Mouse (Mus musculus) embryo, embryonic 10 days (tissue): ENCODE data around the gene Nfia.

Experiments used
- DNase-seq: peaks from one replicate; pipeline ENCODE4 v3.0.0-alpha.2; 2015; ENCODE audit warnings: low spot score

Gene Nfia

DNA sequence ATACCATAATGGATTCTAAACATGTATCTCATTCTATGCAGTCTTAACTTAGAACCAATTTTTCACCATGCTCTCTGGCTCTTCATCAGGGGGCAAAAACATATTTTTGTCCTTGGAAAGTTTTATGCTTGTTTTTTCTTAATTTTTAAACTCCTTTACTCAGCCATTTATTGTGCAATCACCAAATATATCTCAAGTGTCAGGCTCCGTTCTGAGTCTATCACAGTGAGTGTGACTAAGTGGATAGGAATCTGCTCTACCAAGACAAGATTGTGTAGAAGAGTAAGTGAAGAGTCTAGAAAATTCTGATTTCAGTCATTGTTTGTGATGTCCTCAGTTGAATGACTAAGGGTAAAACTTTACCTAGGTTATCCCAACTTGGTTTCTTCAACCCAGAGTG, 288.6 kb downstream of the Nfia start:
- no peak for DNase-seq

DNA sequence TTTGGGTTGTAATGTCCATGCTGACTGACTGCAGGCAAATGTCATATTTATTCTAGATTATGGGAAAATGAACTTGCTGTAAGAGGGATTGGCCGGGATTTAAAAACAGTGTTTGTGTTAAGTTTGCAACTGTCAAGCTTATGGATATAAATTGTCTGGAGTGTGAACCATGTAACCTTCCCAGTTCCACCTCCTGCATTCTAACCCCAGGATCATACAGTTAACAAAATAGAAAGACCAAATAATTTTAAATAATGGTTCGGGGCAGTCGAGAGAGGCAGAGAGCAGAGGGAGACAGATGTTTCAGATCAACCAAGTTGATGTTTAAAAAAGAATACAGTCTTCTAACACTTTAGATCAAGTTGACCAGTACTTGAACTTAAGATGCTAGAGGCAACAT, 290.7 kb downstream of the Nfia start:
- DNase-seq, result no peak

DNA sequence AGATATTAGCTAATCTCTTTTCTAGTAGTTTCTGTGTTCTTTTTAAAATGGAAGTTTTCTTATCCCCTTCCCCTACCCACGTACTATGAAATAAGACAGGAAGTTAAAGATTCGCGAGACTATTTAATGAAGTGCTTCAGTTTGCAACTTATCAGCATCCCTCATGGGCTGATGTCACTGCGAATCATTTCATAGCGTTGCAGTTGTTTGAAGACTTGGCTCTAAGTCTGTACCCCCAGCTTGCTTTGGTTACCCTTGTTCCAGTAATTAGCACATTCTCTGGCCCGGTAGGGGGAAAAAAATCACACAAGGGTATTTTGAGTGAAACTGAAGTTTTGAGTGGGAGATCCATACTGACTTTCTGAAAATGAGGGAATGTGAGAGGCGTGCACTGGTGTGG, 303.6 kb downstream of the Nfia start:
- DNase-seq, result no peak

DNA sequence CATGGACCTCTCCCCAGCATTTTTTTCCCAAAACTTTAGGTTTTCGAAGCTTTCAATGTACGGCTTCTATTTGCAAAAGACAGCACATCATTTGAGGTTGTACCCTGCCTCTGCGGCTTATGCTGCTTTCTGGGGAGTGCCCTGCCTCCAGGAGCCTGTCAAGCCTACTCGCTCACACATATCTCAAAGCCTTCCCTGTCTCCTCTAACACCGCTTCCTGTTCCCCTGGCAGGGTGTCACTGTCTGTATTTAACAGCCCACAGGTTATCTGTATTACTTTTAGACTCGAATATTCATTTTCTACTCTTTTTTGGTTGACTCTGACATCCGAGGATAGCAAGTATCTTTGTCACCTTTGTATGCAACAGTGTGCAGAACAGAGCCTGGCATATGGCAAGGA, 304.1 kb downstream of the Nfia start:
- DNase-seq, result no peak

DNA sequence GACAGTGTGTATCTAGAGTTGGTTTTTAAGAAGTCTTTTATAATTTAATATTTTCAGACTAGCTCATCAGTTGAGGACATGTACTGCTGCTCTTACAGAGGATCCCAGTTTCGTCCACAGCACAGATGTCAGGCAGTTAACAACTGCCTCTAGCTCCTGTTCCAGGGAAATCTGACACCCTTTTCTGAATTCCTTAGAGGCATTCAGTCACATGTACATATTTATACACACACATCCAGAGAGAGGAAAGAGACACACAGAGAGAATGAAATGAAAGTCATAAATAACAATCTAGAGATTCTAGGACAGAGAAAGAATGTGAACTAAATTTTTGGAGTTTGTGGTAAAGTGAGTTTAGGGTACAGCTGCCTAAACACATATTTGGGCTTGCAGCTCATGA, 308.1 kb downstream of the Nfia start:
- no peak for DNase-seq

DNA sequence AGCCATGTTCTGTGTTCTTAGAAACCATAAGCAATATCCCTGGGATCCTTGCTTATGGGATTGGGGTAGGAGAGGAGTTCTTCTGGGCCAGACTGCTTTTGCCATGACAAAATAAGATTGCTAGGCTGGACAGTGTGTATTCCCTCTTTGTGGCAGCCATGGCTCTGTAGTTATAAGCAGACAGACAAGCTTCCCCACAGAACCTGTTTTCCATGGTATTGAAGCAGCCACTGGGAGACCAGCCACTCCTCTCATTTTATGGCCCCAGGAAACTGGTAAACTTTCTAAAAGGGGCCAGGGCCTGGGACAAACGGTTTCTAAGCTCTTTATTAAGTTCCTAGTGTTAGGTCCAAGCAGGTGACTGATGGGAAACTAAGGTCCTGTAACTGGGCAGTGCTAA, 309.4 kb downstream of the Nfia start:
- no peak for DNase-seq

DNA sequence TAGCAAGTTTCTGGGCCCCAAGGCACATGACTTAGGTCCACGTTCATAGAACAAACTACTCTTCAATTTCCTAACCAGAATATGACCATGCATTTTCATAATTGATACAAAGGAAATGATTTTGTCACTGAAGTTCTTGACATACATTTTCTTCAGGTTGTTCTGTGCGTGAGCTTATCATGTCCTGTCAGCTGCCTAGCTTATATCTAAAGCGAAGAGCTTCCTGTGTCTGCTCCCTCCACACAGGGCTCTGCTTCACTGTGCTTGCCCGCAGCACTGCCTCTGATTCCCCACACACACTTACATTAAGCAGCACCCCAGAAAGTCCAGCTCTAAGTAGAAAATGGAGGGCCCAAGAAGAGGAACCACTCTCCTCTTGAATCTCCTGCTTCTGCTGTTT, 310.0 kb downstream of the Nfia start:
- no peak for DNase-seq

DNA sequence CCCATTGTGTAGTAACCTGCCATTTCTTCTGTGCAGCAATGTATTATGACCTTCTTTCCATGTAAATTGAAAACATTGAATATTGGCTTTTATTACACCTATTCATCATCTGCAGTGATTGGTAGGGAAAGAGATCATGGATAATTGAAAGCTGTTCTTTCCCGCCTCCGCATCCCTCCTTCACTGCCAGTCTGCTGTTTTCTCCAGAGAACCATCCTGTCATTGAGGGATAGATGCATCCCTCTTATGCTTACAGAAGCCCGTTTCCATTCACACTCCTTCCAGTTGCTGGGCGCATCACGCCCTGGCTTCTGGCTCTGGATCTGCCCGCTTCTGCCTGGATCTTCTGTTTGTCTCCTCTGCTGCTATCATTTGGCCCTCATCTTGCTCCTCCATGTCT, 312.5 kb downstream of the Nfia start:
- DNase-seq, result no peak

DNA sequence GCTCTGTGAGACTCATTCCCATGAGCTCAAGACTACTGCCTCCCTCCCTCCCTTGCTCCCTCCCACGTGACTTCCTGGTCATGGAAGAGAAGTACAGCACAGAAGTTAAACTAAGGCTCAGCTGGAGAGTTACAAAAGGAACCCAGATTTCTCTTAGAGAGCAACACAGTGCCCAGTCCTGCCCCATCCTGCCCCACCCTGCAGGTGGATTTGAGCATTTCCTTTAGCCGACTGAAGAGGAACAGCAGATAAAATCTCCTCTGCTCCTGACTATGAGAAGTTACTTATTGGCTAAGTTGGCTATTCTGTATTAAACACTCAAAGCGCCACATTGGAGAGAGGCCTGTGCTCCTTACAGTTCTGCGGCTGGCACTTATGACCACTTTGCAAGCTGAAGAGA, 314.4 kb downstream of the Nfia start:
- no peak for DNase-seq

DNA sequence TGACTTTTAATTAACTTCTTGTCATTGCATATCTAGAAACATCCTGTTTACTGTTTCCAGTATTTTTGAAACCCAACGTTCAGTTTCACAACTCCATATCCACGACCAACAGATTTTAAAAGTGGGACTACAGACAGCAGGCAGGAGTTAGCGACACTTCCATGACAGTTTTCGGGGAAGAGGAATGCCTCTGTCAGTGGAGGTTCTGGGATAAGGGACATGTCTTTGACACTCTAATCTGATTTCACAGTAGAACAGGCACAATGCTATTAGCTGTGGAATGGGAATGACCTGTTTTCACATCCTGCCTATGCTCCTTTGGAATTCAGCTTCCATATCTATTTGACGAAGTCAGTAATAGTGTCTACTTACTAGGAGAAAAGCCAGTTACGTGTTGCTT, 317.5 kb downstream of the Nfia start:
- DNase-seq, result no peak

DNA sequence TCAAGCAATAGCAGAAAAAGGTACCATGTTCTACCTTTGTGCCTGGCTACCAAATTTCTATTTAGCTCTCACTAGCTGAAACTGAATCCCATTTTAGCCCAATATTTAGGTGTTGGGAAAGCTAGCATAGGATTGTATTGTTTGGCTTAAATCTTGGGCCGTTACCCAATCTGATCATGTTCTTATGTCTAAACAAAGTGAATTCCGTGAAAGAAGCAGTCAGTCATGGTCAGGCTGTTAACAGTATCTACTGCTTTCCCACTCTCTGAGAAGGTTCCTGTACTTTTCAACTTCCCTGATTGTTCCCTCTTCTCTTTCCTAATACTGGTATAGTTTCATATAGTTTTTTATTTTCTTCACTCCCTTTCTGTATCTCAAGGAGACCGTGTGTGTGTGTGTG, 318.1 kb downstream of the Nfia start:
- no peak for DNase-seq

DNA sequence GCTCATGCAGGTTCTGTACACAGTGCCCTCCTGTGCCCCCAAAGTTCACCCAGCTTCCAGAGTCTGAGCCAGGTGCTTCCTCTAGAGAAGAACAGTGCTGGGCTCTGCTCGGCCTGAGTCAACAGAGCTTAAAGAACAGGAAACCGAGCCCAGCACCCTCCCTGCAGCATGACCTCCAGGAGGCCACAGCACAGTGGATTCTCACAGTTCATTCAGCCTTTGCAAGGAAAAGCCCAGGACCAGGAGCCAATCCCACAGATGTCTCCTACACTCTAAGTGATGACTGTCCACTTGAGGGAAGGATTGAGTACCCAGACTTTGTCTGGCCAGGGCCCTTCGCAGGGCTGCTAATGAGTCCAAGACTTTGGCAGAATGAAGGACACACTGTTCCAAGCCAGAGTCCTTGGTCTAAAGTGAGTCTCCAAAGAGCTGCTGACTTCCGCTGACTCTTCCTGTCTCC, 318.9 kb downstream of the Nfia start:
- DNase-seq, result no peak

DNA sequence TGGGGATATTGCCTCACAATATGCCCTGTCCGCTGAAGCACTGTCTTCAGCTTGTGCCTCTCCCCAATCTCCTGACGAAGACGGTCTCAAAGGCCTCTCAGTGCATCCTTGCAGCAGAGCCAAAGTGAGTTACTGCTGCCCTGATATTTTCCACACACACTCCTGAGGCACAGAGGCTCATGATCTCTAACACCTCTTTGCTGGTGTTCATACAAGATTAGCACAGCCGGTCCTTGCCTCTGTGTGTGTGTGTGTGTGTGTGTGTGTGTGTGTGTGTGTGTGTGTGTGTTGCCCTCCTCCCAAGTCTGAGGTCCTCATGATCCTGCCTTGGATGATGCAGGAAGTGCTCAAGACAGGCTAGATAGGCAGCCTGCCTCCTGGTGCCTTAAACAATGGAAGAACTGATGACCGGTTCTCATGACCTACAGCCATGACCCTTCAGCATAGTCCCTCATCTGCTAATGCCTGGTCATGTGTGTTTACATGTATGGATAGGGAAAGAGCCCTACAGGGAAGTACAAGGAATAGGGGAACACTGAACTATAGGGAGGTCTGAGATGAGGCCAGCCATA, 319.5 kb downstream of the Nfia start:
- no peak for DNase-seq

DNA sequence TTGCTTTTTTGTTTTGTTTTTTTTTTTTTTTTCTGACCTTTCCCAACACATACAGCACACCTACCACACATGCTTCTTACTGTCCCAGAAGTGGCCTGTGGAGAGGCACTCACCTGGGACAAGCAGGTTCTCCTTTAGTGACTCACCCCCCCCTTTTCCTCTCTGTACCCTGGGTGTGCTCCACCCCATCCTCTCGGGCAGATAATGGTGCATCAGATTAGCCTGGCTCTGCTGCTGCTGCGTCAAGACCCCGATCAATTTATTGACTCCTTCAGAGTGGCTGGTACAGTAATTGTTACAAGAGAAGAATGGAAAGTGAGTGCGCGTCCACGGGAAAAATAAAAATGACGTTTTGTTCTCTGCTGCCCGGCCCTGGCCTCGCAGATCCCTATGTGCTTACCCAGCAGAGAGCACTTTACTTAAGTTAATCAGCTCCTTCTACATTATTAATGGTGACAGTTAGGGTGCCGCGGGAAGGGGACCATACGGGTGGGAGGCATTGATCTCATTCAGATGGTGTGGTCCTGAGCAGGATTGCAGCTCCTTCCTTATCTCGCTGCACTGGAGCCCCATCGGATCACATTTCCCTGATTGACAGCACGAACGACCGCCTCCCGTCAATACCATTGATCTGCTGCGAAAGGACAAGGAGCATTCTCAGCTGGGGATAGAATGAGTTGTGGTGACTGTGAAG, 321.7 kb downstream of the Nfia start:
- DNase-seq, result peak; percentile 60

DNA sequence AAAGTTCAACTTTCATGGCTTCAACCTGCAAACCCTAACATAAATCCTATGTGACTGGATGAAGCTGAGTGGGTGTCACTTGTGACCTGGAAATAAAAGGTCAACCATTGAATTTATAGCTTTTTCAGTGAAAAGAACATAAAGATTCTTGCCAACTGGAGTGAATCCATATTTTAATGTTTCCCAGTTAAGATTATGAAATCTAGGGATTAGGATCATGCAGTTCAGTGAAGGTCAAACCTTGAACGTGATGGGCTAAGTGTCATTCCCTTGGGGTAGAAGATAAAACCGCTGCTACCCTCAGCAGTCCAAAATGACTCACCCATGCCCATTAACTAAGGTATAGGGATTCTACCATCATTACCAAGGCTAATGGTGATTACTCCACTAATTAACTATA, 322.5 kb downstream of the Nfia start:
- DNase-seq, result no peak

DNA sequence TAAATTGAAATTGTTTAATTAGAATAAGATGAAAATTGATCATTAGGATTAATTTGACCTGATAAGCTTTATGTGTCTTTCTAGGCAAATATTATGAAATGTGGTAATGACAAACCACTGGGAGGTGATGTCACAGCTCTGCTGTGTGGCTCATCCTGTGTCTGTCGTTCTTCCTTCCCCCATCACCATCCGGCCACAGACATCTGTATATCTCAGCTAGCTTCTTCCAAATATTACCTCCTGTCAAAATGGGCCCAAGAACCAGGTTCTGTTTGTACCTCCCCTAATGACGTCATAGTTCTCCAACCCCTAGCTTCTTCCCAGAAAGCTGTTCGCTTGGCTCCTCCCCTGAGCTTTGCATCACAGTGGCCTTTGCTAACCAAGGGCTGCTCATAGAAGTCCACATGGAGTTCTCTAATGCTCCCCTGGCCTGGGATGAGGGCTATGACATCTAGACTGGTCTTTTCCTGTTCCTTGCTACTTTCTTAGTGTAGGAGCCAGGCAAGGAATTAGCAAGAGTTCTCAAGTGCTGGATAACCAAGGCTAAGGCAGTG, 324.6 kb downstream of the Nfia start:
- DNase-seq, result no peak

DNA sequence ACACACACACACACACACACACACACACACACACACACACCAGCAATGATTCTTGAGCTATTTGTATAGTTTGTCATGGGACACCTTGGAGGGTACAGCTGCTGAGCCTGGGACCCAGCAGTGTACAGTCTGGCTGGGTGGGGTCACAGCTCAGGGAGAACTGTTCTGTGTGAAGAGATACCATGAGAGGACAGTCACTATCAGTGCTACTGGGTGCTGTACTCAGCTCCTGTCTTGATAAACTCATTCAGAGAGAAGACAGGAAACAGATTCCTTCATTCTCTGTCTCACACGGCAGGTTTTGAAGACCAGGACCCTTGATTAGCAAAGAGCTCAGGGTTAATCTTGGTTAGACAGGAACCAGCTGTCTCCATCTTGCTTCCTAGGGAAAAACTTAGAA, 326.1 kb downstream of the Nfia start:
- DNase-seq, result no peak

DNA sequence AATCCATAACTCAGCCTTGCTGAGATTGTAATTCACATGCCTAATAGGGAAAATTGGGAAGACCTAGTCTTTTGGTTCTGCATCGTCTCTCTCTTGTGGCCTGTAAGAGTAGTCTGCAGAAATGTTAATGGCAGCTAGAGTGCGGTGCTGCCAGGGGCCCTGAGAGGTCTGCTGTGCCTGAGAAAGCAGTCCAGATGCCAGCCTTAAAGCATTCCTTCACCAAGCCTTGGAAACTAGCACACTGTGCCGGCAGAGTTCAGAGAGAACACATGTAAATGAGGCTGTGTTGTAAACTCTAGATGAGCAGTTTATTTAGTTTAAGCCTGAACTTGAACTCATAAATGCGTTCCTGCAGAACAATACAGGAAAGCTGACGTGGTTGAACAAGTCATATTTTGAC, 326.9 kb downstream of the Nfia start:
- no peak for DNase-seq

DNA sequence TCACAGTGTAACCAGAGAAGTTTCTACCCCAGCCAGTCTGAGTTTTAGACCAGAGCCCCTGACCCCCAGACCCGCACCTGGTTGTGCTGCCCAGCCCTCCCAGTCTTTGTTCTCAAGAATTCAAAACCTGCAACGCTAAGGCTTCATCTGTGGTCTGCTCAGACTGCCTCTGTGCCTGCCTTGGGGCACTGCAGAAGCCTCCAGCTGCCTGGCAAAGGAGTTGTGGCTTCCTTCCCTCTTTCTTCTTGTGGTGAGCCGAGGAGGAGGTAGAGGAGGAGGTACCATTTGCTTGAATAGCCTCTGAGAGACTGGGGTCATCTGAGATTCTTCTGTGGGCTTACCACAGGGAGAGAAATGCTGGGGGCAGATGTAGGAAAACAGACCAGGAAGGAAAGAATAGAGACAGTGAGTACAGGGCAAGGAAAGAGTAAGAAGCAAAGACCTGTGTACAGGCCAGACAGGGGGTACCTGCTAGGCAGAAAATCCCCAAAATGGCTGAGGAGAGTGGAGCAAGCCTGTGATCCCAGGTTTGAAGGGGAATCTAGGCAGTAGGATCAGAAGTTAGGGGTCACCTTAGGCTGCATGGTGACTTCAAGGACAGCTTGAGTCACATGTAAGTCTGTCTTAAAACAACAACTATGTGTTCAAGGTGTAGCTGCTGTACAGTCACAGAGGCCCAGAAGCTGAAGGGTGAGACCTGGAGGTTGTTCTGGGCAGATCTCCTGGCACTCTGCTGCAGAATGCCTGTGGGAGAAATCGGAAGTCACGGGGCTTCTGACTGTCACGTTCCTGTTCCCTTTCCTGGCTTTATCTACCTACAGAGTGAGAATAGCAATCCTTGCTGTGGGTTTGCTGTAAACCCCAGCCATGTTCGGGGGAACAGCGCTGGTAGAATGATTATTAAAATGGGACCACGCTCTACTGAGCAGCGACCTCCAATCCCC, 328.9 kb downstream of the Nfia start:
- DNase-seq, result no peak

DNA sequence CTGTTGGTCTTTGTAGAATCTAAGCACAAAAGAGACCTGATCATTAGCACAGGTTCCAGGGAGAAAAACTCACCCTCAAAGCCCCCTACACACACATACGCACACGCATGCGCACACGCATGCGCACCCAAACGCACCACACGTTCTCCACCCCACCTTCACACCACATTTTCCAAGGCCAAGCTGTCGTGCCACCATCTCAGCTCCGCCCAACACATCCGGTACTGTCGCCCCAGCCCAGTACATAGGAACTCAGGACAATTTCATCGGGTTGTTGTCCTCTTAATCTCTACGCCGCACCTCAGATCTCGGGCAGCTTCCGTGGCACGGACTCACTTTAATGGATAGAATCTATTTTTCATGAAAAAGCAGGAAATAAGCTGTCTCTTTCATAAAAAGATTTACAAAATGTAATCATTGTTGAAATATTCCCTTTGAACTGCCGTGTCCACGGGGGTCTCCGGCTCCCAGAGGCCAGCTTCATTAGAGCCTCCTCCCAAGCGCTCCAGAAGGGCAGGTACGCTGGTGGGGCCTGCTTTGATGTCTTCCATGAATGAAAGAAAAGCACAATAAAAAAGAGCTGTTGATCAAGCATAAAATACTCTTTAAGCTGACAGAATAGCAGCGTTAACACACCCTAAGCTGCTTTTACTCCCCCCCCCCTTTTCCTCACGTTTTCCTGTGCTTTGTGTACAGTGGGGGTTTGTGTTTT, 330.2 kb downstream of the Nfia start:
- DNase-seq, result no peak

DNA sequence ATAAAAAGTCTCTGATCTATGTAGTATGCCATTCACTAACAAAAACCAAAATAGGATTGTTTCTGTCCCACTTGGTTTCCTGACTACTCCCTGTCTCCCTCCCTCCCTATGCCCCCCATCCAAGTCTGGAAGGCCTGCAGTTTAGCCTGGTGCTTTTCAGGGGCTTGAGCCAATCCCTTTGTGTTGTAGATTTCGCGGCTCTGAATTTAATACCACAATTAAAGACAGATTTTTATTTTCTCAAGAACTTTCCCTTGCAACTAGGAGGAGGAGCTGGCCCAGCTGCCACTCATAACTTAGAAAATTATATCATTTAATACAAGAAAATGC, 330.8 kb downstream of the Nfia start:
- no peak for DNase-seq

DNA sequence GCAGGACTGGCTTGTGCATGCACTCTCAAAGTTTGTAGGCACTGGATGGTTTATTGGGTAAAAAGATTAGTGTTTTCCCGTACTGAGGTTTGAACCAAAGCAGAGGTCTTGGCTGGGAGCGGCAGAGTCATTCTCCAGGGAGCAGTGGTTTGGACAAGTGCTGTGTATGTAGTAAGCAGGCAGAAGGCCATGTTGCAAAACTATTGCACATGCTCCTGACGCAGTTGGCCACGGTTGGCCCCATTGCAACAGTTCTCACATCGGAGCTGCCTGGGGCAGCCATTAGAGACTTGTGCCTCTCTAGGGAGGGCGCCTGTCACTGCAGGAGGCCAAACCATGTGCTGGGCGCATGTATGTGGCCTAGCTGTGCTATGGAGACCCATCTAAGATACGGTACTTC, 331.6 kb downstream of the Nfia start:
- no peak for DNase-seq
